Mouse (Mus musculus): ENCODE results near the gene Arhgdia.

The Arhgdia gene

DNA sequence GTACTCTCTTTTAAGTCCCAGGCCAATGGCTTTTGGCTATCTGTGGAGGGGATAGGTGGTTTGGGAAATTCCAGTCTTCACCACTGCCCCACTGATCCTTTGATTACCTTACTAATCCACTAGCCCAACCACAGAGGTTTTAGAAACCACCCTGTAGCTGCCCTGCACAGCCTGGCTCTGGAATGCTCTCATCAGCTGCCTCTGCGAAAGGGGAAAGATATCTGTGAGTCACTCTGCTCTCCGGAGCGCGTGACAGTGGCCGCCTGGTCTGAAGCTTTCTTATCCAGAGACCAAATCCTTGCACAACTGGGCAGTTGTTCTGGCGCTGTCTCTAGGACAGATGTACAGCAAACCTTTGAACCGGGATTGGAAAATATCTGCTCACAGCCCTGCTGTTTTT, 26.6 kb downstream of the Arhgdia start:
- DNase-seq (ENCODE audit: low read depth, low spot score): no peak

DNA sequence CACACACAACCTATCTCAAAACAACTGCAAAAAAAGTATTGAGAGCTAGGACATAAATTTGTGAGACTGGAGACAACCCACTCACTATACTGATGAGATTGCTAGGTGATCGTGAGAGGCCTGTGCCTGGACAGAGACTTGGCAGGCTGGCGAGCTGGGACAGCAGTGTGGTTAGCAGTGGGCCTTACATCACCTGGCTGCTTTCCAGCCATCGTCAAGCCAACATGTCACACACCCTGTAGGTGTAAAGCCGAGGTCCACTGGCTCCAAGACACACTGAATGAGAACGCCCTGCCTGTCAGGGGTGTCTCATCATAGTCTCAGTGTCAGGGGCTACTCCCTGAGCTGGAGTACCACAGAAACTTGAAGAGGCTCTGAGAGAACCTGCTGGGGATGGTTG, 28.7 kb downstream of the Arhgdia start:
- DNase-seq (ENCODE audit: low read depth, low spot score): no peak

DNA sequence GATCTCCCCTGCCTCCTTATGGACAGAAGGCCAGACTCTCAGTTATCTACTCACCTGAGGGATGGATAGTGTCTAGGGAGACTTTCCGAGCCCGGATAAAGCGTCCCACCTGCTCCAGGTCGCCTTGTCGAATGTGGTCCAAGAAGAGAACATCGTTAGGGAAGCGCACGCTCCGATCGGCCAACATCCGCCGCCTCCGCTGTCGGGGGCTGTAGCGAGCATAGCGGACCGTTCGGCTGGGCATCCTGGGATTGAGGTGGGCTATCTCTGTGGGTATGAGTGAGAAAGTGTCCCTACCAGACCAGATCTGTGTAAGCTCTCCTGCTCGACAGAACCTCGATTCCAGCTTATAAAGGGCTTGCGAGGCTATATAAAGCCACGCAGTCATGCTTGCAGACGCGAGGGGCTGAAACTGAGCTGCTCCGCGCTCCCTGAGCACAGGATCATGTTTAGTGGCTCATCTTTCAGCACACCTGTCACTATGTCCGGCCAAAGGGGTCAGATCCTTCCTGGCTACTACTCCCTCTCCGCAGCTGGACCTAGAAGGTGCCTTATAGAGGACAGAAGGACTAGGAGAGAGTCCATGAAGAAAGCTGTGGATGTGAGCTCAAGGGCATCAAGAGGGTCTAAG, 30.5 kb downstream of the Arhgdia start, which contains the start of gene Ppp1r27:
TSS of gene Ppp1r27 (minus strand) at position 323 of the 631 bp plus-strand sequence.
- DNase-seq (ENCODE audit: low read depth, low spot score): no peak

DNA sequence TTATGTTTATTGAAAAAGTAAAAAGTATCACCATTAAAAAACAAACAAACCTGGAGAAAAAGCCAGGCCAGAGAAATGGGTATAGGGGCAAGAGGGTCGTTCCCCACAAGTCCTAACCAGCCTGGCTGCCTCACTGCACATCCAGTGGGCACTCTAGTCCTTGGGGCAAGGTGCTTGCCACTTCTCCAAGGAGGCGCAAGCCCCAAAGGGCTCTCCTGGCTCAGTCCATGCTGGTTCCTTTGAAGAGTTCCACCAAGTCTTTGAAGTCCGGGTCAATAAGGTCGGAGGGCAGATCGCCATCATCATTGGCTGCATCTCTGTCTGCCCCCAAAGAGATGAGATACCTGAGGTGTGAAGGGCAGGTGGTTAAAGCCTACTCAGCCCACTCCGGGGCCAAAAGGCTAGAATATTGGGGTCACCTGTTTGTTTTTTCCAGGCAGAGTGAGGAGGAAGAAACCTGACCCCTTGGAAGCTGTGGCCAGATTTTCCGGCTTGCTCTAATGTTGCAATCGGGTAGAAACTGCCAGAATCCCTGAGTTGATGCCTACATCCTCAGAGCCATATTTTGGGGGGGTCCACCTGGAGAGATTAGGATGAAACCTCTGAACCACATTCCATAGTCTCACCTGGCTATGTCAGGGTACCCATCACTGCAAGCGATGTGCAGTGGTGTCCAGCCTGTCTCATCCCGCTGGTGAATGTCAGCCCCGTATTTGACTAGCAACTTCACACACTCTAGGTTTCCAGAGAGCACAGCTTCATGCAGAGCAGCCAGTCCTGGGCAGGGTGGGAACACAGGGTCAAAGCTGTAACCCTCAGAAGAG, 31.2 kb downstream of the Arhgdia start:
- DNase-seq (ENCODE audit: low read depth, low spot score): no peak

DNA sequence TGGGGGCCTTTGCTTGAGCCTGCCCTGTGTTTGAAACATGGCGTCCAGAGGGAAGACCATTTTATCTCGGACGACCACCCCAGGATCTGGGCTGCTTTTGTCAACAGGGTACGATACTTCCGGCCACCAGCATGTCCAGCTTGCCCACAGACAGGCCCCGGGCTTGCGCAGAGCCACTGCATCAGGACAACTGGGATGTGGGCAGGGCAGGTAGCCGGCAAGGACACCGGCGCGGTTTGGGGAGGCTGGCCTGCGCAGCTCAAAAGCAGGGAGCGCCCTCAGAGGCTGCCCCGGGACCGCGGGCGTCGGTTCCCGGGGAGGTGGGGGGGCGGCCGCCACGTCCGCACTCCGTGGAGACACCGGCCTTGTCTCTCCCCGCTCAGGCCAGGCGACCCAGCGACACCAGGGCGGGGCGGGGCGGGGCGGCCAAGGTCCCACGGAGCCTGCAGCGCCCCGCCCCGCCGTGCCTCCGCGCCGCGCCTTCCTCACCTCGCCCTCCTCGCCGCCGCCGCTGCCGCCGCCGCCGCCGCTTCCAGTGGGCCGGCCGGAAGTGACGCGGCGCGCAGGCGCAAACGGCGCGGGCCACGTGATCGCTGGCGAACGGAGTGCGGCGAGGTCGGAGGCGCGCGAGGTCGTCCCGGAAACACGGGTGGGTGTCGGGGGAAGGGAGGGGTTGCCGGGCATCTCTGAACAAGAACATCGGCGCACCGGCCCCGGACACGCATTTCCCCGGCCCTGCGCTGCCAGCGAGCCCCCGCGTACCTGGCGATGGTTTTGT, 32.1 kb downstream of the Arhgdia start, which contains the start of gene Mcrip1:
TSS of gene Mcrip1 (minus strand) at position 560 of the 778 bp plus-strand sequence.
- peak; percentile 90 for DNase-seq (ENCODE audit: low read depth, low spot score)

DNA sequence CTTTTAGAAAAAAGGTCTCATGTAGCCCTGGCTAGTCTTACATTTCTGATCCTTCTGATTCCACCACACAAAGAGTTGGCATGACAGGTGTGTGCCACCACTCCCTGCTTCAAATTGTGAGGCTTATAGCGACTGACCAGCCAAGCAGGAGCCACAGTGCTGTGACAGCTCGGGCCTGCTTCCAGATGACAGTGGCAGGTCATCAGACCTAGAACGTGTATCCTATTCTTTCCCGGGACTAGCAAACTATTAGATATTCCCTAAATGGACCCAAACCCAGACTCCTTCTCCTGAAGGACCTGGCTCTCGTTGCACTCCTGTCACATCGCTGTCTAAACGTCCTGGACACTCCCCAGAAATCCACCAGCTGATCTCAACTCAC, 32.6 kb downstream of the Arhgdia start:
- DNase-seq (ENCODE audit: low read depth, low spot score): no peak

DNA sequence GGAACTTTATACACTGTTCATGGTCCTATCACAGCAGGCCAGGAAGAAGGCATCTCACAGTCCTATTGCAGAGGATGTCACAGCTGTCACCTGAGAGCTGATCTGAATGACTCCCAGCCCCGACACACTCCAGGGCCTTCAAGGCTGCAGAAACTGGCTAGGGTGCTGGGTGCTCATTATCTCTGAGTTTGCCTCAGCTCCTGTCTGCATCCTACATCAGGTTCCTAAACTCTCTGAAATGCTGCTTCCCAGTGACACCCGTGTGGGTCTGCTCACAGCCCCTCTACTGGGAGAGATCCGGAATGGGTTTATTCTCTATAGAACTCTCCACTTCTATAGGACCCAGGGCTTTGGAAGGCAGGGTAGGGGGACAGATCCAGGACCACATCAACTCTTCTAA, 33.2 kb downstream of the Arhgdia start:
- DNase-seq (ENCODE audit: low read depth, low spot score): no peak

DNA sequence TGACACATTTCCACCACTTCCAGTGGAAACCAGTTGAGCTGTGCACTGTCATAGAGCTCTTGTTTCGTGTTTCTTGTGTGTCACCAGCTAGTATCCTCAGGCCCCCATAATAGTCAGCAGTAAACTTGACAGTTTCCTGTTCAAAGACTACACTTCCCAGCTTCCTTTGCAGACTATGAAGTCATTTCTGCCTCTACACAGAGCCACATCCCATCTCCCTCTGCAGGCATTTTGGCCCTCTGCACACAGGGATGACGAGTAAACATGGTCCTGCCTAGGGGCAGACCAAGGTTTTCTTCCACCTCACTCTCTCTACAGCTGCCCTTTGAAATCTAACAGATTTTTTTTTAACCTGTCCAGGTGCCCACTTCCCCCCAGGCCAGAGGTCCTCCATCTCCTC, 34.0 kb downstream of the Arhgdia start:
- DNase-seq (ENCODE audit: low read depth, low spot score): peak; percentile 21

DNA sequence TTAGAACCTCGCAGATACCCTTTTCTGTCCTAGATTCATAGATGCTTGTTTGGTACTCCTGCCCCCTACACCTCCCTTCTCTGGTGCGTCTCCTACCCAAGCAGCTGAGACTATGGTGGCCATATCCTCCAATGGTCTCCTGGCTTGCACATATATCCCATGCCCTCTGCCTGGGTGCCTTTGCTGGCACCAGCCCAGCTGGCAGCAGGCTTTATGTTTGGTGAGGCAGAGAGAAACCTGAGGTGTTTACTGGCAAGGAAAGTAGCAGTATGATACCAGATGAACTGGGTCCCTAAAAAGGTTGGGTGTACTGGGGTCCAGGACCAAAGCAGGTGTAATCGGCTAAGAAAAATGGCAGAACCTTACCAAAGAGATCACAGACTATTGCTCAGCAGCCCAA, 35.5 kb downstream of the Arhgdia start:
- DNase-seq (ENCODE audit: low read depth, low spot score): no peak

DNA sequence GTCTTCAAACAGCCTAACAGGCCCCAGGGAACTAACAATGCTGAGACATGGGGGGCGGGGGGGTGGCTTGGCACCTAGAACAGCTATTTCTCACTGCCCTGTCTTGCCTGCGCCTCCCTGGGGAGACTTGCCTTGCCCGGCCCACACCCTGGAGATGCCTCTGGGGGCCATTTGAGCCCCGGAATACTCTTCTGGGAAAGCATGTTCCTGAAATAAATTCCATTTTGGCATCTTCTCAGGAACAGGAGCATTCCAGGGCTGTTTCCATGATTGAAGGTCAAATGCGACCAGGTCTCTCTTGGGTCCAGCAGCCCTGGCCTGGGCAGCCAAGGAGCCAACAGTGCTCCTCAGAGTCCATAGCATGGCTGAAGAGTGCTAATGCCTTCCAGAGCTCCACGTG, 39.0 kb downstream of the Arhgdia start:
- DNase-seq (ENCODE audit: low read depth, low spot score): no peak

DNA sequence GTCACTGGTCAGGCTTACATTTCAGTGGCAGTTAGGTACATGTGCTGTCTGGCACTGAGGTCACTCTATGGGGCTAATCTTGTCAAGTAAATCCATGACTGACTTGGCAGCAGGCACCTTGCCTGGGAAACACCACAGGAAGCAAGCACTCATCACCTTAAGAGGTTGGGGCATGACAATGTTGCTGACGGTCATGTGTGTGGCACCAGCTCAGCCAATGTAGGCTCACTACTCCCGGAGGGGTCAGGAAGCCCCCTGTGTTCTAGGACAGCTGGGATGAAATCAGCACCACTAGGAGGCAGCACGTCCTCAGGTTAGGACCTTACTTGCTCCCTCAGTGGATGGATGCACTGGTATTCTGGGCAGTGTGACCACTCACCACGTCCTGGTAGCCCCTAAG, 39.5 kb downstream of the Arhgdia start:
- peak; percentile 39 for DNase-seq (ENCODE audit: low read depth, low spot score)

DNA sequence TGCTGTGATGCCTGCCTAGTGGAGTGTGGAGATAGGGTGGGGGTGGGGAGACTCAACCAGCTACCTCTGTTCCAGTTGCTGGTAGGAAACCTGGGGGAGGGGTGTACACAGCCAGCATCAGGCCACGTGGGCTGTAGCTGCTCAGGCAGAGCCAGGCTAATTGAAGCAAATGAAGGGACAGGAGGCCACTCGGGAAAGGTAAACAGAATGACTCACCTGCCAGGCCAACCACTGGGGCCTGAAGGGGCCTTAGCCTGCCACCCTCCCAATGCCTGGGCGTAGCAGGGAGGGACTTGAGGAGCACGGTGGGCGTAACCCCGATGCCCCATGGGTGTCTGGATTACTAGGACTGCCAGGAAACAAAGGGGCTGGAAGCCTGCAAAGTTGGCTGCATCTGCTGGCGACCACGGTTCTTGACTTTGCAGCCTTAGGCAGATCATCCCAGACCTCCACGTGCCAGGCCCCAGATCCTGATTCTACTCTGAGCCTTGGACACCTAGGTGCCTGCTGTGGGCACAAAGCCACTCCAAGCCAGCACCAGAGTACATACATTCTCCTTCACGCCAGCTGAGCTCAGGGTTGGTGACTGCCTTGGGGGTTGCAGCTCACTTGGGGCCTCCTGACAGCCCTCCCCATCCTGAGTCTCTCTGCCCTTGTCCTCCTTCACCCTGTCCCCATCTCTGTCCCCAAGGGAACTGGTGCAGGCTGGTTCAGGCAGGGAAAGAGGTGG, 42.0 kb downstream of the Arhgdia start:
- DNase-seq (ENCODE audit: low read depth, low spot score): peak; percentile 30

DNA sequence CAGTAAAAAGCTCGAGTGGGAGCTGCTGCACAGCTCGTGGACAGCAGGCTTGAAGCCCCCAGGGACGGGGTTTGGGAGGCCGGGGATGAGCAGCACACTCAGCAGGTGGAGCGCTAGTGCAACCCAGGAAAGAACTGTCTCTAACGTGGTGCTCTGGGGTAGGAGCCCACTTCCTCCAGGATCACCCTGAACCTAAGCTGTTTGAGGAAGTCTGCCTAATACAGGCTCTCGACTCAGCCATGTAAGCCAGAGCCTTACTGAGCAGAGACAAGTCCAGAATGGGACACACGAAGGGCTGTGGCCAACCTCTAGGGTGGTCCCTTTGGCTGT, 42.5 kb downstream of the Arhgdia start:
- no peak for DNase-seq (ENCODE audit: low read depth, low spot score)

DNA sequence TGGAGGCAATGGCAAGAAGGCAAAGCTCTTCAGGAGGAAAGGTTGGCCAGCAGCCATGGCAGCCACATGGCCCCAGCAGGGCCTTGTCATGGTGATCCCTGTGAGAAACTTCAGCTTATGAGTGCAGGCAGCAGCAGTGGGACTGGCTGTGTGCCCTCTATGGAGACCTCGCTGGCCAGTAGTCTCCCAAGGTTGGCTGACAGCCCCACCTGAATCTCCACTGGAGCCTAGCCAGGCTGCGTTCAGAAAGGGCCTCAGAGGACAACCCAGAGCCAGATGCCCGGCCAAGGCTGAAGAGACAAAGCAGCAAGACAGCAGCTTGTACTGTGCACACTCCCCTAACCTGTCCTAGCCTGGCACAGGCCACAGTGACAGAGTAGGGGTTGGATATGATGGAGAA, 42.9 kb downstream of the Arhgdia start:
- no peak for DNase-seq (ENCODE audit: low read depth, low spot score)

DNA sequence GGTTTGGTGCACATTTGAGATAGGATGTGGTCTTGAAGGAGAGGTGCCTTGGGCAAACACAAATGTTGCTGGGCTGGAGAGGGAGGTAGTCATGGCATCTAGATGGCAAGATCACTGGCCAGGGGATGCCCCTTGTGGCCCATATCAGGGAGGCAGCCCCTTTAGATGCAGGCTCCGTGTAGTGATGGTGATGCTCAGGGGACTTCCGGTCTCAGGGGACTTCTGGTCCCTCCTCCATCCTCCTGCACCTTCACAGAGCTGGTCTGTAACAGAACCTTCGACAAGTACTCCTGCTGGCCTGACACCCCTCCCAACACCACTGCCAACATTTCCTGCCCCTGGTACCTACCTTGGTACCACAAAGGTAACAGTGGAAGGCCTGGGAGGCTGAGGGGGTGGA, 45.6 kb downstream of the Arhgdia start:
- DNase-seq (ENCODE audit: low read depth, low spot score): no peak

DNA sequence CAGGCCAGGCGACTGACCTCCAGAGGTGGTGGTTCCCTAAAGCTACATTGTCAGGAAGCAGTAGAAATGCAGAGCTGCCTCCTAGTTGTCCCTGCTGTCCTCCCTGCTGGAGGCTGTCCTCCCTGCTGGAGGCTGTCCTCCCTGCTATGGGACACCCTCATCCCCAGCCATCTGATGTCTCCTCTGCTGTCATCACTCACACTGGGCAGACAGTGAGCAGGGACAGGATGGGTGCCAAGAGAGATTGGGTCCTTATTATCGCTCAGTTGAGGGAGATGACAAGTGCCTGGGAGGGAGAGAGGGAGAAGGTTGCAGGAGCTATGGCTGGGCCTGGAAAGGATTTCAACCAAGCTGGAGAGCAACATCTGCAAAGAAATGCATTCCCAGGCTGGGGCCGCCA, 46.3 kb downstream of the Arhgdia start:
- DNase-seq (ENCODE audit: low read depth, low spot score): no peak

DNA sequence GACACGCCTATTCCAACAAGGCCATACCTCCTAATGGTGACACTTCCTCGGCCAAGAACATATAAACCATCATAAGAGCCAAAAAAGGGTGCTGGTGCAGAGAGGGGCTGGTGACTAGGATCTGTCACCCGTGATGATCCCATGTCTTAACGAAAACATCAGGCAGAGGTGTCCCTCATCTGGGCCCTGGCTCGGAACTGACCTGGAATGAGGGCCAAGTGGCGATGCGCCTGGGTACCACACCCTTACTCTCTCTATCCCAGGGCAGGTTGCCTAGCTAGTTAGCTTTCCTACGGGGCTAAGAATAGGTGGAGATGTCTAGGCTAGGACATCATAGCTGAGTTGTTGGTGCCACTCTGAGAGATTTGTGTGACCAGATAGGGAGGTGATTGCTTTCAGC, 47.3 kb downstream of the Arhgdia start:
- DNase-seq (ENCODE audit: low read depth, low spot score): no peak

DNA sequence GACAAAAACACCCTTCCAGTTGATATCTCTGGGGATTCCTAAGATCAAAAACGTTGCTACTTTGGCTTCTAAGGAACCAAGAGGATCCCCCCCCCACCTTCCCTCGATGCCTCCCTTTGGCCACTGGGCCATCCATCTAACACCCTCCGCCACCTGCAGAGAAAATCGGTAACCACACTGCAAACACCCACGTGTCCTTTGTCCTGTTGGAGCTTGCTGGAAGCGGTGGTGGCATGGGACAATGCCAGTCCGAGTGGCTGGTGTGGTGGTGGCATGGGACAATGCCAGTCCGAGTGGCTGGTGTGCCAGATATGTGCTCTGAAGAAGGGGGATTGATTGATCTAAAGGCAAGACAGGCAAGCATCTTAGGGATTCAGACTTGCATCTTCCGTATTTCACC, 49.8 kb downstream of the Arhgdia start:
- DNase-seq (ENCODE audit: low read depth, low spot score): no peak

DNA sequence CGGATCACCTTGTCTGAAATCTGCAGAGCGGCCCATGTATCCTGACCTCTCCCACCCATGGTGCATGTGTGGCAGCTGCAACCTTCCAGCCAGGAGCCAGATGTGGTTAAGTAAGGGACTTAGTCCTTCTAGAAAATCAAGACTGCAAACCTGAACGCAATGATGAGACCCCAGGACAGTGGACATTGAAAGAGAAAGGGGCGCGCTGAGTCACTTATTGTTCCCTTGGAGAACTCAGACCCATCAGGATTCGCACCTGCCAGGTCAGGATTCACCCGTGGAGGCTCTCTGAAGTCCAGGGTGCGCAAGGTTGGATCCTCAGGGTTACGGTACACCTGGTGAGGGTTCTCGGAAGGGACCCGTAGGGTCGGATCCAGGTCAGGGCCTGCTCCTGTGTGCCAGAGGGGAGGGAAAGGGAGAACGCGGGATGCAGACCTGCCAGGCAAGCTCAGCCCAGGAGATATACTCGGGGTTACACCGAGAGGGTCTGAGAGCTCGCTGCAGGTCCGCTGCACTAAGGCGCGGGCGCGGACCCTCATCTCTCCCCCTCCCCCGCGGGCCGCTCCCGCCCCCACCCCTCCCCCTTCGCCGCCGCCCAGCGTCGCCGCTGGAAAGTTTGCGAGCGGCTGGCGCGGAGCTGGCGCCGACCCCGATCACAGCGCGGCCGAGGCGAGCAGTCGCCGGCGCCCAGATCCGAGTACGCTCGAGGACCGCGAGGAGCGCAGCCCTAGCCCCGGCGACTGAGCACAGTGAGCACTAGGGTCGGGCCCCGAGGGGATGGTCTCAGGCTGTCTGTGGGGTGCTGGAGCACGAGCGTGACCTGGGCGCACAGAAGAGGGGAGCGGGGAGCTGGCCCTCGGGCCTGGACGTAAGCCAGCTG, 51.1 kb downstream of the Arhgdia start, which contains the start of gene Gcgr:
TSS of gene Gcgr (plus strand) at position 615 of the 880 bp plus-strand sequence.
- no peak for DNase-seq (ENCODE audit: low read depth, low spot score)

DNA sequence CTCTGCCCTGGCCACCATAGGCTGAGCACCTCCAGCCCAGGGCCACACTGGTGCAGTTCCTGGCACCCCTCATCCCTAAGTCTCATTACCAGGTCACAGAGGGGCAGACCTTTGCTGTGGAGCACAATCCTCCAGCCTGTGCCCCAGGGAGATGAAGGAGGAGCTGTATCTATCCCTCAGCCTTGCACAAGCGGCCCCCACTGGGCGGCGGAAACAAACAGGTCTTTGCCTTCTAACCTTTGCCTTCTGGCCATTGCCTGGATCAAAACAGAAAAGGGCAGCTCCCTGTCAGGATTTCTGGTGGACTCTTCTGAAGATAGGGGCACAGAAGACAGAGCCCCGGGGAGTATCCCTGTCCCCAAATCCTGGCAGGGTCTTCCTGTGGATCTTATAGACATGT, 52.5 kb downstream of the Arhgdia start:
- no peak for DNase-seq (ENCODE audit: low read depth, low spot score)
